Mouse (Mus musculus) hindbrain, postnatal 0 days (tissue): ENCODE data around the gene Ghr. TPM values are rescaled to one million over a fixed set of nuclear protein-coding genes. Genes with fewer than 3 reads are reported as not detected.
A peak's percentile ranks its signal among the peaks of the same experiment; 100 is the strongest.

Experiments
- ATAC-seq: fragments of 200-750 bp; cut with Nextera tagmentation; 2 replicates; pipeline ENCODE4 v1.8.0; 2017; ENCODE audit warnings: mild to moderate bottlenecking, moderate TSS enrichment, moderate library complexity
- DNase-seq: peaks from one replicate; pipeline ENCODE4 v3.0.0-alpha.2; 2015; ENCODE audit warnings: low spot score
- H3K27ac ChIP-seq: fragments of 300-500 bp; sonication (generic); 2 replicates; pipeline ENCODE4 v1.5.1; 2014; ENCODE audit warnings: mild to moderate bottlenecking
- H3K27me3 ChIP-seq: fragments of 300-500 bp; sonication (generic); 2 replicates; pipeline ENCODE4 v1.6.1; 2014; ENCODE audit warnings: low read length, mixed read lengths; ENCODE audit not compliant: insufficient read depth
- H3K36me3 ChIP-seq: fragments of 300-500 bp; sonication (generic); 2 replicates; pipeline ENCODE4 v1.6.1; 2014; ENCODE audit warnings: low read length, mixed read lengths; ENCODE audit not compliant: insufficient read depth
- H3K4me1 ChIP-seq: fragments of 300-500 bp; sonication (generic); 2 replicates; pipeline ENCODE4 v1.6.1; 2014; ENCODE audit warnings: antibody characterized with exemption, low read length, mixed read lengths; ENCODE audit not compliant: insufficient read depth
- H3K4me2 ChIP-seq: fragments of 300-500 bp; sonication (generic); 2 replicates; pipeline ENCODE4 v1.6.1; 2014; ENCODE audit warnings: low read depth, mild to moderate bottlenecking, low read length, moderate library complexity, mixed read lengths
- H3K4me3 ChIP-seq: fragments of 300-500 bp; sonication (generic); 2 replicates; pipeline ENCODE4 v1.5.1; 2014; ENCODE audit warnings: low read length
- H3K9ac ChIP-seq: fragments of 300-500 bp; sonication (generic); replicated peaks from 2 replicates; pipeline ENCODE4 v1.6.1; 2014; ENCODE audit warnings: mild to moderate bottlenecking, low read length, moderate library complexity, mixed read lengths
- H3K9me3 ChIP-seq: fragments of 300-500 bp; sonication (generic); 2 replicates; pipeline ENCODE4 v1.6.1; 2016; ENCODE audit warnings: low read length, mixed read lengths
- CTCF ChIP-seq: IDR thresholded peaks from 2 replicates; pipeline ENCODE4 v1.5.1; 2016; ENCODE audit warnings: antibody characterized with exemption, control low read depth, low read depth
- WGBS: fragments of 180-500 bp; shearing (Covaris S2); extraction: QIAGEN DNeasy Blood & Tissue Kit; methylation state at CpG from one replicate; pipeline ENCODE4 v1.1.7; 2014; 5-methylcytosine and 5-hydroxymethylcytosine counted together
- polyA plus RNA-seq: library from polyadenylated mRNA; unstranded; fragments of >200 nt; fragmentation: Nextera tagmentation; extraction: Ambion mirVana; gene quantifications from 2 replicates; pipeline ENCODE4 v1.2.1, GENCODE M21; 2015
- total RNA-seq: library from RNA; depleted of rRNA; stranded (reverse); fragments of >200 nt; gene quantifications from 2 replicates; pipeline ENCODE4 v1.2.3, GENCODE M21; 2014

Ghr gene
- total and polyA plus RNA-seq, 2 experiments from 2014 or later: 9.7 to 13.1 TPM

DNA sequence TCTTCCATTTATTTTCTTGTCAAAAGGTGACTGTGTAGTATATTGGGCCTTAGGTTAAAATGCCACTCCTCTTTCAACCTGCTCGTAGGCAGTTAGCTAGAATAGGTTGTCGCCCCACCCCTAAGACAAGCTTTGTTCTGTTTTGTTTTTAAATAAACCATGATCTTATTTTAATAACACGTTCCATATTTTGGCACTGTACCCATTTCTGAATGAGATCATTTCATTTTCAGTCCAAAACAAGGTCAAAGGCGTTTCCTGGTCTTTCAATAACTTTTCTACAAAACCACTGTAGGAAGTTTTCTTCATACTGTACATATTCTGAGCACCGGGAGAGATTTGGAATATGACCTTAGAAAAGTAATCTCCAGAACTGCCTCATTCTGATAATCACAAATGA is 78.6 kb downstream of the Ghr start:
- Histone ChIP-seq H3K4me3 (no peak overlapping the region), H3K27ac (no peak overlapping the region), H3K9ac (no peak overlapping the region), H3K4me1 (no peaks in the 10 kb centered on the region), H3K36me3 (no peaks in the 10 kb centered on the region), H3K9me3 (no peaks in the 10 kb centered on the region), H3K27me3 (no peaks in the 10 kb centered on the region), H3K4me2 (no peak overlapping the region)
- no peak for DNase-seq
- no peak for TF ChIP-seq CTCF
- WGBS: 82% methylated on average over 5 of the region's 5 CpGs
- no peak for ATAC-seq

- DNase-seq (no peak), ATAC-seq (no peak)
- Histone ChIP-seq H3K27me3 (no peaks in the 10 kb centered on the region), H3K4me2 (no peak overlapping the region), H3K27ac (no peak overlapping the region), H3K4me3 (no peak overlapping the region), H3K9ac (no peak overlapping the region), H3K9me3 (no peaks in the 10 kb centered on the region), H3K4me1 (no peaks in the 10 kb centered on the region), H3K36me3 (no peaks in the 10 kb centered on the region)
- no peak for TF ChIP-seq CTCF
- 83% methylated on average over 3 of the region's 3 CpGs for WGBS
Measured at GRCm38 (mm10) chr15:3501683-3502082, 81.6 kb downstream of the Ghr start.

- ATAC-seq: no peak
- Histone ChIP-seq H3K27ac (no peak overlapping the region), H3K36me3 (no peaks in the 10 kb centered on the region), H3K27me3 (no peaks in the 10 kb centered on the region), H3K4me1 (no peaks in the 10 kb centered on the region), H3K4me2 (no peak overlapping the region), H3K9ac (no peak overlapping the region), H3K9me3 (no peaks in the 10 kb centered on the region), H3K4me3 (no peak overlapping the region)
- TF ChIP-seq CTCF: no peak
- WGBS: 93% methylated on average over 1 of the region's 1 CpGs
- no peak for DNase-seq
Measured at GRCm38 (mm10) chr15:3499020-3499419, 84.3 kb downstream of the Ghr start.

- Histone ChIP-seq H3K27me3 (no peaks in the 10 kb centered on the region), H3K27ac (no peak overlapping the region), H3K9me3 (no peaks in the 10 kb centered on the region), H3K36me3 (no peaks in the 10 kb centered on the region), H3K4me1 (no peaks in the 10 kb centered on the region), H3K9ac (no peak overlapping the region), H3K4me2 (no peak overlapping the region), H3K4me3 (no peak overlapping the region)
- DNase-seq: no peak
- WGBS: 75% methylated on average over 9 of the region's 9 CpGs
- TF ChIP-seq CTCF: peak; percentile 24; the same call in 1 of the 2 replicates
- no peak for ATAC-seq
Measured at GRCm38 (mm10) chr15:3497946-3498580, 85.2 kb downstream of the Ghr start.

GRCm38 (mm10) chr15:3490868-3491267 is 92.4 kb downstream of the Ghr start:
- no peak for TF ChIP-seq CTCF
- Histone ChIP-seq H3K9ac (no peak overlapping the region), H3K9me3 (no peaks in the 10 kb centered on the region), H3K4me2 (no peak overlapping the region), H3K4me3 (no peak overlapping the region), H3K36me3 (no peaks in the 10 kb centered on the region), H3K4me1 (no peaks in the 10 kb centered on the region), H3K27ac (no peak overlapping the region), H3K27me3 (no peaks in the 10 kb centered on the region)
- no peak for DNase-seq
- WGBS: 85% methylated on average over 3 of the region's 3 CpGs
- ATAC-seq: no peak

GRCm38 (mm10) chr15:3490011-3490410 is 93.3 kb downstream of the Ghr start:
- Histone ChIP-seq H3K4me1 (no peaks in the 10 kb centered on the region), H3K27me3 (no peaks in the 10 kb centered on the region), H3K9ac (no peak overlapping the region), H3K4me2 (no peak overlapping the region), H3K27ac (no peak overlapping the region), H3K9me3 (no peaks in the 10 kb centered on the region), H3K36me3 (no peaks in the 10 kb centered on the region), H3K4me3 (no peak overlapping the region)
- WGBS: 83% methylated on average over 2 of the region's 2 CpGs
- TF ChIP-seq CTCF: no peak
- DNase-seq (no peak), ATAC-seq (no peak)

GRCm38 (mm10) chr15:3489180-3489579 is 94.1 kb downstream of the Ghr start:
- Histone ChIP-seq H3K4me1 (no peaks in the 10 kb centered on the region), H3K4me3 (no peak overlapping the region), H3K27me3 (no peaks in the 10 kb centered on the region), H3K9me3 (no peaks in the 10 kb centered on the region), H3K9ac (no peak overlapping the region), H3K27ac (no peak overlapping the region), H3K4me2 (no peak overlapping the region), H3K36me3 (no peaks in the 10 kb centered on the region)
- TF ChIP-seq CTCF: no peak
- ATAC-seq (no peak), DNase-seq (no peak)
